Mouse (Mus musculus): ENCODE measurements around the gene Naa15.

DNA sequence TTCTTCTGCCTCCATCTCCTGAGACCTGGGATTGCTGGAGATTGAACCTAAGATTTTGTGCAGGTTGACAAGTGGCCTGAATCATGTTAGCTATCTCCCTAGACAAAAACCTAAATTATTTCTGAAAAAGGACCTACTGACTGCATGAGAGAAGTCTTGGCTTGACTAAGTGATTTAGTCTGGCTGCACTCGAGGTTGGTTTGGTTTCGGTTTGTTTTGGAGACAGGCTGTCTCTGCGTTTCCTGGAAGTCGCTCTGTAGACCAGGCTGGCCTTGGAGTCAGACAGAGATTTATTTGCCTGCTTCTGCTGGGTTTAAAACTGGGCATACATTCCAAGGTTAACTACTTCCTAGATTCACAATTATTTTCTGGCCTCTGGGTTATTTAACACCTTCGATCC is 42.1 kb upstream of the Naa15 start:
- TF ChIP-seq CTCF (IDR thresholded peaks at IDR 0.05; ENCODE audit: borderline replicate concordance, insufficient read depth, low read length): no peak
- TF ChIP-seq POLR2A (IDR thresholded peaks at IDR 0.05; ENCODE audit: low read depth, low read length): no peak
